Mouse (Mus musculus) forelimb bud, embryonic 11.5 days (tissue): ENCODE measurements around the gene Cep72.
"Not testable (repeated sequence)": the region's sequence is repeated elsewhere in the genome, so short reads cannot be mapped to it uniquely, and the experiment has no call there.

Experiments used
- DNase-seq: peaks from one replicate; pipeline ENCODE4 v3.0.0-alpha.2; 2012; ENCODE audit warnings: low read depth, low spot score

Cep72 gene

GRCm38 (mm10) chr13:74031133-74031532 is 31.0 kb downstream of the Cep72 start:
- no peak for DNase-seq

GRCm38 (mm10) chr13:74030691-74031090 is 31.4 kb downstream of the Cep72 start:
- no peak for DNase-seq

- DNase-seq = no peak
Observed at GRCm38 (mm10) chr13:74029013-74029412, 33.1 kb downstream of the Cep72 start.

- DNase-seq = no peak
Observed at GRCm38 (mm10) chr13:74028116-74028515, 34.0 kb downstream of the Cep72 start.

GRCm38 (mm10) chr13:74026215-74026614 is 35.9 kb downstream of the Cep72 start:
- DNase-seq = peak; percentile 52

GRCm38 (mm10) chr13:74025151-74026081 is 36.7 kb downstream of the Cep72 start:
- peak; percentile 30 for DNase-seq

GRCm38 (mm10) chr13:74019006-74019405 is 43.1 kb downstream of the Cep72 start:
- DNase-seq = not testable (repeated sequence)

- DNase-seq = no peak
Observed at GRCm38 (mm10) chr13:74017426-74017825, 44.7 kb downstream of the Cep72 start.

- DNase-seq = no peak
Observed at GRCm38 (mm10) chr13:74015908-74016307, 46.2 kb downstream of the Cep72 start.

- no peak for DNase-seq
Observed at GRCm38 (mm10) chr13:74010678-74011077, 51.4 kb downstream of the Cep72 start.

GRCm38 (mm10) chr13:74009791-74010614 is 52.1 kb downstream of the Cep72 start:
- DNase-seq = peak; percentile 45

GRCm38 (mm10) chr13:74008948-74009718 is 53.0 kb downstream of the Cep72 start, which contains the start of gene Tppp:
Gene Tppp, plus strand, starts transcription at chr13:74009407.
- DNase-seq = peak; percentile 80

GRCm38 (mm10) chr13:74008216-74008615 is 53.9 kb downstream of the Cep72 start:
- not testable (repeated sequence) for DNase-seq

GRCm38 (mm10) chr13:74006881-74007280 is 55.2 kb downstream of the Cep72 start:
- DNase-seq = not testable (repeated sequence)

- no peak for DNase-seq
Observed at GRCm38 (mm10) chr13:74001492-74001891, 60.6 kb downstream of the Cep72 start.

GRCm38 (mm10) chr13:74000961-74001360 is 61.1 kb downstream of the Cep72 start:
- no peak for DNase-seq

- DNase-seq = no peak
Observed at GRCm38 (mm10) chr13:74000519-74000918, 61.6 kb downstream of the Cep72 start.

GRCm38 (mm10) chr13:73996456-73996855 is 65.6 kb downstream of the Cep72 start:
- no peak for DNase-seq

- DNase-seq = no peak
Observed at GRCm38 (mm10) chr13:73991267-73991666, 70.8 kb downstream of the Cep72 start.

- no peak for DNase-seq
Observed at GRCm38 (mm10) chr13:73990761-73991160, 71.3 kb downstream of the Cep72 start.

- no peak for DNase-seq
Observed at GRCm38 (mm10) chr13:73990325-73990724, 71.8 kb downstream of the Cep72 start.
